Mouse (Mus musculus) cortical plate, adult 2 months (tissue): ENCODE measurements at regions not wholly inside any gene's neighbourhood (a gene's known extent, or its start where the extent isn't known, plus 50 kb on each side); places are given as distances from the start of the nearest gene placed in this dataset.

ENCODE experiments used
- H3K27ac ChIP-seq: fragments of 200-500 bp; 2 replicates; pipeline ENCODE4 v1.5.1; 2012; ENCODE audit warnings: low read length, control low read depth, inconsistent platforms; ENCODE audit not compliant: insufficient read depth
- H3K4me1 ChIP-seq: fragments of 200-500 bp; 2 replicates; pipeline ENCODE4 v1.6.1; 2011; ENCODE audit warnings: low read length; ENCODE audit not compliant: control insufficient read depth, insufficient read depth
- H3K4me3 ChIP-seq: fragments of 200-500 bp; 2 replicates; pipeline ENCODE4 v1.5.1; 2011; ENCODE audit warnings: mild to moderate bottlenecking, low read length, control low read depth; ENCODE audit not compliant: insufficient read depth
- CTCF ChIP-seq: fragments of 200-500 bp; IDR thresholded peaks from 2 replicates; pipeline ENCODE4 v1.5.1; 2011; ENCODE audit warnings: mild to moderate bottlenecking, control low read depth, low read length; ENCODE audit not compliant: insufficient read depth; ENCODE audit errors: extremely low read depth
- POLR2A ChIP-seq: fragments of 200-500 bp; IDR thresholded peaks from 2 replicates; pipeline ENCODE4 v1.6.1; 2011; ENCODE audit warnings: mild to moderate bottlenecking, low read length, control low read depth; ENCODE audit not compliant: insufficient read depth; ENCODE audit errors: extremely low read depth

GRCm38 (mm10) chr4:55194552-55194951, 155.3 kb upstream of the Rad23b start:
- no peak overlapping the region for H3K27ac ChIP-seq
- no peak overlapping the region for H3K4me3 ChIP-seq
- H3K4me1 ChIP-seq, result peaks cover 4% of the 10 kb centered on the region; the same call in 1 of the 2 replicates
- TF ChIP-seq CTCF (no peak), POLR2A (no peak)

- H3K4me1 ChIP-seq, result no peaks in the 10 kb centered on the region
- TF ChIP-seq CTCF (no peak), POLR2A (no peak)
- H3K27ac ChIP-seq, result no peak overlapping the region
- no peak overlapping the region for H3K4me3 ChIP-seq
Observed at GRCm38 (mm10) chr4:55203731-55204710, 145.8 kb upstream of the Rad23b start.

GRCm38 (mm10) chr4:55206226-55206625, 143.6 kb upstream of the Rad23b start:
- H3K4me1 ChIP-seq, result no peaks in the 10 kb centered on the region
- no peak overlapping the region for H3K4me3 ChIP-seq
- TF ChIP-seq POLR2A (no peak), CTCF (no peak)
- H3K27ac ChIP-seq, result no peak overlapping the region

GRCm38 (mm10) chr4:55207749-55208385, 142.0 kb upstream of the Rad23b start:
- no peak overlapping the region for H3K4me3 ChIP-seq
- no peaks in the 10 kb centered on the region for H3K4me1 ChIP-seq
- TF ChIP-seq POLR2A, result no peak
- TF ChIP-seq CTCF, result no peak
- H3K27ac ChIP-seq, result no peak overlapping the region

GRCm38 (mm10) chr4:55208386-55209345, 141.2 kb upstream of the Rad23b start:
- TF ChIP-seq POLR2A (no peak), CTCF (no peak)
- no peak overlapping the region for H3K27ac ChIP-seq
- H3K4me3 ChIP-seq, result no peak overlapping the region
- no peaks in the 10 kb centered on the region for H3K4me1 ChIP-seq

- peaks cover 2% of the 10 kb centered on the region; the same call in 1 of the 2 replicates for H3K4me1 ChIP-seq
- H3K4me3 ChIP-seq, result no peak overlapping the region
- no peak overlapping the region for H3K27ac ChIP-seq
- TF ChIP-seq CTCF (no peak), POLR2A (no peak)
Observed at GRCm38 (mm10) chr4:55215425-55216174, 134.2 kb upstream of the Rad23b start.

- Histone ChIP-seq H3K4me1 (peaks cover 2% of the 10 kb centered on the region; the same call in 1 of the 2 replicates), H3K4me3 (no peak overlapping the region), H3K27ac (no peak overlapping the region)
- TF ChIP-seq POLR2A (no peak), CTCF (no peak)
Observed at GRCm38 (mm10) chr4:55216175-55216545, 133.7 kb upstream of the Rad23b start.

- no peak overlapping the region for H3K27ac ChIP-seq
- no peak overlapping the region for H3K4me3 ChIP-seq
- no peaks in the 10 kb centered on the region for H3K4me1 ChIP-seq
- TF ChIP-seq POLR2A (no peak), CTCF (no peak)
Observed at GRCm38 (mm10) chr4:55225766-55226165, 124.1 kb upstream of the Rad23b start.
